Mouse (Mus musculus) CH12.LX (cell line): Measurements from ENCODE around the gene Aldob. TPM values are rescaled to one million over a fixed set of nuclear protein-coding genes. Genes with fewer than 3 reads are reported as not detected.

ENCODE experiments used
- DNase-seq: peaks from one replicate; pipeline ENCODE4 v3.0.0-alpha.2; 2013; ENCODE audit errors: extremely low read depth
- H3K27ac ChIP-seq: 2 replicates; pipeline ENCODE4 v1.5.1; 2012; ENCODE audit warnings: low read depth, mild to moderate bottlenecking, control low read depth, moderate library complexity; ENCODE audit not compliant: insufficient read depth
- H3K27me3 ChIP-seq: replicated peaks from 2 replicates; pipeline ENCODE3; 2012; ENCODE audit warnings: inconsistent platforms
- H3K36me3 ChIP-seq, 2 experiments: replicated peaks in 1 of 2; 2 replicates each; pipeline versions ENCODE3 to v1.6.1; 2012; ENCODE audit warnings: inconsistent platforms in 1 of 2, low read length in 1 of 2, mild to moderate bottlenecking in 1 of 2, mixed read lengths in 1 of 2, moderate library complexity in 1 of 2; ENCODE audit not compliant: control insufficient read depth in 1 of 2, insufficient read depth in 1 of 2
- H3K4me1 ChIP-seq, 2 experiments: 2 replicates each; pipeline ENCODE4 v1.6.1; 2012; ENCODE audit warnings: inconsistent platforms in 1 of 2, moderate library complexity in 1 of 2; ENCODE audit not compliant: insufficient read depth in 2 of 2, control insufficient read depth in 1 of 2
- H3K4me2 ChIP-seq: 2 replicates; pipeline ENCODE4 v1.6.1; 2012; ENCODE audit warnings: low read depth, mild to moderate bottlenecking, control low read depth; ENCODE audit not compliant: poor library complexity, insufficient read depth, severe bottlenecking
- H3K4me3 ChIP-seq, 3 experiments: fragments of 150-350 bp in 1 of 3; sonication (generic) in 1 of 3; replicated peaks in 1 of 3; 2 replicates each; pipeline versions ENCODE3 to v1.5.1; 2011 to 2012; ENCODE audit warnings: low read depth in 2 of 3, low read length in 2 of 3, mild to moderate bottlenecking in 2 of 3, moderate library complexity in 2 of 3, control low read depth in 1 of 3, improper control_type of control experiment in 1 of 3, inconsistent platforms in 1 of 3, mixed read lengths in 1 of 3; ENCODE audit not compliant: poor library complexity in 1 of 3
- H3K79me2 ChIP-seq: replicated peaks from 2 replicates; pipeline ENCODE4 v1.6.1; 2012; ENCODE audit warnings: mild to moderate bottlenecking, moderate library complexity; ENCODE audit not compliant: control insufficient read depth, poor library complexity, insufficient read depth, severe bottlenecking; ENCODE audit errors: extremely low read depth
- H3K9ac ChIP-seq: 2 replicates; pipeline ENCODE4 v1.6.1; 2012; ENCODE audit warnings: low read depth, mild to moderate bottlenecking, control low read depth, moderate library complexity; ENCODE audit not compliant: insufficient read depth
- H3K9me3 ChIP-seq: replicated peaks from 2 replicates; pipeline ENCODE3; 2012; ENCODE audit warnings: low read length, inconsistent platforms, mixed read lengths
- BHLHE40 ChIP-seq: IDR thresholded peaks from 2 replicates; pipeline ENCODE4 v1.6.1; 2011; ENCODE audit warnings: mild to moderate bottlenecking, low read depth, low read length, improper control_type of control experiment
- CHD2 ChIP-seq: IDR thresholded peaks from 2 replicates; pipeline ENCODE4 v1.6.1; 2011; ENCODE audit warnings: low read length, improper control_type of control experiment
- CTCF ChIP-seq, 2 experiments: IDR thresholded peaks in 1 of 2; conservative IDR thresholded peaks in 1 of 2; 2 replicates each; pipeline ENCODE4 v1.5.1; 2011 to 2012; ENCODE audit warnings: low read depth in 2 of 2, low read length in 2 of 2, improper control_type of control experiment in 1 of 2, inconsistent platforms in 1 of 2, mild to moderate bottlenecking in 1 of 2, moderate library complexity in 1 of 2
- E2F4 ChIP-seq: IDR thresholded peaks from 2 replicates; pipeline ENCODE4 v1.6.1; 2011; ENCODE audit warnings: low read depth, low read length, improper control_type of control experiment; ENCODE audit not compliant: insufficient replicate concordance
- ELF1 ChIP-seq: IDR thresholded peaks from 2 replicates; pipeline ENCODE4 v1.6.1; 2014; ENCODE audit warnings: low read depth, mild to moderate bottlenecking, inconsistent platforms, low read length, improper control_type of control experiment
- ETS1 ChIP-seq: conservative IDR thresholded peaks from 2 replicates; pipeline ENCODE4 v1.6.1; 2012; ENCODE audit warnings: low read depth, mild to moderate bottlenecking, inconsistent platforms, low read length, improper control_type of control experiment, moderate library complexity
- GABPA ChIP-seq: IDR thresholded peaks from 2 replicates; pipeline ENCODE4 v1.6.1; 2012; ENCODE audit warnings: low read depth, low read length, improper control_type of control experiment, inconsistent platforms; ENCODE audit not compliant: insufficient replicate concordance
- HCFC1 ChIP-seq: IDR thresholded peaks from 2 replicates; pipeline ENCODE4 v1.6.1; 2012; ENCODE audit warnings: low read depth, mild to moderate bottlenecking, inconsistent platforms, low read length, improper control_type of control experiment
- IRF4 ChIP-seq: IDR thresholded peaks from 2 replicates; pipeline ENCODE4 v1.6.1; 2014; ENCODE audit warnings: low read depth, mild to moderate bottlenecking, inconsistent platforms, low read length, improper control_type of control experiment
- JUND ChIP-seq: conservative IDR thresholded peaks from 2 replicates; pipeline ENCODE4 v1.6.1; 2011; ENCODE audit warnings: low read depth, low read length, improper control_type of control experiment
- MAZ ChIP-seq: IDR thresholded peaks from 2 replicates; pipeline ENCODE4 v1.6.1; 2012; ENCODE audit warnings: low read depth, mild to moderate bottlenecking, inconsistent platforms, low read length, improper control_type of control experiment, moderate library complexity
- MXI1 ChIP-seq: IDR thresholded peaks from 2 replicates; pipeline ENCODE4 v1.6.1; 2011; ENCODE audit warnings: mild to moderate bottlenecking, low read depth, low read length, improper control_type of control experiment
- POLR2AphosphoS2 ChIP-seq: IDR thresholded peaks from 2 replicates; pipeline ENCODE4 v1.6.1; 2011; ENCODE audit warnings: low read depth, low read length, improper control_type of control experiment
- RAD21 ChIP-seq: IDR thresholded peaks from 2 replicates; pipeline ENCODE4 v1.6.1; 2011; ENCODE audit warnings: low read depth, mild to moderate bottlenecking, low read length, improper control_type of control experiment, moderate library complexity
- SIN3A ChIP-seq: IDR thresholded peaks from 2 replicates; pipeline ENCODE4 v1.6.1; 2012; ENCODE audit warnings: low read length, improper control_type of control experiment, inconsistent platforms
- SMC3 ChIP-seq: IDR thresholded peaks from 2 replicates; pipeline ENCODE4 v1.6.1; 2011; ENCODE audit warnings: low read depth, low read length, improper control_type of control experiment
- TBP ChIP-seq: conservative IDR thresholded peaks from 2 replicates; pipeline ENCODE4 v1.6.1; 2011; ENCODE audit warnings: low read depth, low read length, improper control_type of control experiment
- UBTF ChIP-seq: IDR thresholded peaks from 2 replicates; pipeline ENCODE4 v1.6.1; 2012; ENCODE audit warnings: low read depth, mild to moderate bottlenecking, inconsistent platforms, low read length, improper control_type of control experiment, moderate library complexity
- USF1 ChIP-seq: IDR thresholded peaks from 2 replicates; pipeline ENCODE4 v1.6.1; 2014; ENCODE audit warnings: low read depth, mild to moderate bottlenecking, inconsistent platforms, low read length, improper control_type of control experiment
- ZMIZ1 ChIP-seq: IDR thresholded peaks from 2 replicates; pipeline ENCODE4 v1.6.1; 2012; ENCODE audit warnings: low read depth, mild to moderate bottlenecking, inconsistent platforms, low read length, improper control_type of control experiment
- dilution Hi-C: fragments of 300-500 bp; cut with MboI; formaldehyde crosslinking; loops from 2 replicates; pipeline ENCODE4 v1.14.3; 2020; ENCODE audit warnings: low sequenced_read_pairs; ENCODE audit not compliant: extremely low pct_unique_long_range_greater_than_20kb, extremely low pct_ligation_motif_present
- in situ Hi-C: fragments of 300-500 bp; cut with MboI; formaldehyde crosslinking; loops from 3 replicates; pipeline ENCODE4 v1.14.3; 2019; ENCODE audit warnings: low sequenced_read_pairs, low pct_ligation_motif_present, low pct_unique_long_range_greater_than_20kb, mixed read lengths
- polyA plus RNA-seq: library from polyadenylated mRNA; unstranded; fragments of >175 nt; gene quantifications from 2 replicates; pipeline ENCODE4 v1.2.1, GENCODE M21; 2012; ENCODE audit warnings: low read depth; ENCODE audit not compliant: insufficient read length
- total RNA-seq, 2 experiments: library from RNA; depleted of rRNA; stranded (reverse); fragments of 300-350 nt in 1 of 2; fragments of >200 nt in 1 of 2; gene quantifications; 2 replicates each; pipeline ENCODE4 v1.2.3; 2012 to 2014

The Aldob gene
- total and polyA plus RNA-seq, 3 experiments = not detected

DNA sequence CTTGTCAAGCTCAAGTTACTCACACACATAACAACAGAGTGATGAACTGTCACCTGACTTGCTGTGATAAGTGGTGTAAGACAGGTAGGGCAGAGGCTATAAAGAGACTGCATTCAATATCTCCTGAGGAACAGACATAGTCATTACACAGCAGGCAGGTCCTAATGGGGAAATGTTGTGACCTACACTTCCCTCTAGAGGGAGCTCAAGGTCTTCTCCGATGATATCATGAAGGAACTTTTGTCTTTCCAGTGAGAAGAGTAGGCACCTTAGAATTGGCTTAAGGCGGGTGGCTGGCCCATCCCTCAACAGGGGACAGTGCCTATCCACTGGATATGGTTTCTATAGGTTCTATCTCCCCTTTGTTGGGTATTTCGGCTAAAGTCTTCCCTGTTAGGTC lies 18.3 kb upstream of the Aldob start:
- H3K27me3 ChIP-seq = no peaks in the 10 kb centered on the region
- no peak overlapping the region for H3K9ac ChIP-seq
- DNase-seq = peak; percentile 83
- H3K9me3 ChIP-seq = no peaks in the 10 kb centered on the region
- H3K4me1 ChIP-seq = 0 out of 4 replicates have a peak, but pooled peaks cover 0 to 3% of the 10 kb centered on the region in 2 experiments
- dilution Hi-C loops (no loop called here), in situ Hi-C loops (loop anchor here (10.0 kb wide), 1 partner anchor 57 kb away; no protein-coding TSS in a partner anchor)
- no peak overlapping the region for H3K27ac ChIP-seq
- H3K36me3 ChIP-seq = no peaks in the 10 kb centered on the region
- H3K4me2 ChIP-seq = 0 out of 2 replicates have a peak overlapping the region, but pooled peaks have one; percentile 5
- H3K4me3 ChIP-seq = no peak overlapping the region
- H3K79me2 ChIP-seq = no peaks in the 10 kb centered on the region
- TF ChIP-seq CHD2 (no peak), RAD21 (peak; percentile 87), ETS1 (no peak), SMC3 (peak; percentile 64), CTCF (conservative IDR thresholded peaks at IDR 0.05 in 1 of 2, IDR thresholded peaks at IDR 0.05 in 1 of 2; ENCODE audit: low read depth in 2 of 2, low read length in 2 of 2) (peak; percentile 80 to 91)

DNA sequence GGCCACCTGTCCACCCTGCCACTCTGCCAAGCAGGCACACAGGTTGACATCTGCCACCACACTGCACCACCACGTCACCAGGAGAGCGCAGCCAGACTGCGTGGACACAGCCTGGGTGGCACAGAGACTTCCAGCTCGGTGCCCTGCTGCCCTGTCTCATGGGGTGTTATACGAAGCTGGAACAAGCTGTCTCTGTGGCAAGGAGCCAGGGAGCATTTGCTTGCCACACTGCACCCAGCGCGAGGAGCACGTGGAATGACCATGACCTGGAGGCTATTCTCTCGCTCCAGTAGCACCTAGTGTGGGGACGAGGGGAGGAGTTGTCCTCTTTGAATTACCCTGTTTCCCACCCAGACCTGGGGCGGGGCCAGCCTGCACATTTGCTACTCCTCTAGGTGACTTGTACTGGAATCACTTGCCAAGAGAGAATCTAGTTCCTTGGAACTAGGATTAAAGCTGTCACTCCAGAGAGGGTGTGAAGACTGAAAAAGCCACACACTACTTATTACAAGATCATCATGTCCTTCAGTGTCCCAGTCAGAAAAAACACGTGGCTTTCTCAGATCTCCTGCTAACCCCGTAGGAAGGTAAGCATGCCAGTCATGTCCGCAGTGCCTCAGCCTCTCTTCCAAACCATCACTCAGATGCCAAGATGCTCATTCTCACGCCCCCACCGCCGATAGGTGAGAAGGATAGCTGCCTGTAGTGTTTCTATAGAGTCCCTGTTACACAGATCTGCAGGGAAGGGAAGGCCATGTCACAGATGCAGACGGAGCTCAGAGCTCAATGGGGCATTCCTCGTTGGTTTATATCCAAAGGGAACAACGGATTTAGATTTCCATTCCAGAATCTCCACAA lies 10.8 kb upstream of the Aldob start:
- no peak overlapping the region for H3K9ac ChIP-seq
- H3K4me3 ChIP-seq = no peak overlapping the region
- H3K27me3 ChIP-seq = no peaks in the 10 kb centered on the region
- no peaks in the 10 kb centered on the region; a peak in 1 of 4 replicates for H3K4me1 ChIP-seq
- DNase-seq = no peak
- no peaks in the 10 kb centered on the region for H3K36me3 ChIP-seq
- H3K79me2 ChIP-seq = no peaks in the 10 kb centered on the region
- no peak for TF ChIP-seq SIN3A
- TF ChIP-seq BHLHE40 = no peak
- no peak for TF ChIP-seq HCFC1
- no peak for TF ChIP-seq GABPA
- no peak for TF ChIP-seq ELF1
- TF ChIP-seq CHD2 = no peak
- TF ChIP-seq IRF4 = no peak
- no peak for TF ChIP-seq ZMIZ1
- TF ChIP-seq POLR2AphosphoS2 = no peak
- no peak for TF ChIP-seq JUND
- no peak for TF ChIP-seq MAZ
- no peak for TF ChIP-seq UBTF
- TF ChIP-seq USF1 = no peak
- TF ChIP-seq TBP = no peak
- no peak for TF ChIP-seq MXI1
- no peak for TF ChIP-seq E2F4
- no peak overlapping the region for H3K27ac ChIP-seq
- in situ Hi-C loops = loop anchor here (10.0 kb wide), 1 partner anchor 65 kb away; no protein-coding TSS in a partner anchor
- H3K4me2 ChIP-seq = no peak overlapping the region
- H3K9me3 ChIP-seq = no peaks in the 10 kb centered on the region
- dilution Hi-C loops = no loop called here
